Mouse (Mus musculus) embryonic facial prominence, embryonic 10.5 days (tissue): ENCODE data around the gene B9d2. TPM values are rescaled to one million over a fixed set of nuclear protein-coding genes. Genes with fewer than 3 reads are reported as not detected.

Experiments
- DNase-seq: peaks from one replicate; pipeline ENCODE4 v3.0.0-alpha.2; 2017; ENCODE audit warnings: low spot score
- H3K27ac ChIP-seq: fragments of 300-500 bp; sonication (generic); replicated peaks from 2 replicates; pipeline ENCODE4 v1.5.1; 2016; ENCODE audit warnings: mild to moderate bottlenecking
- H3K27me3 ChIP-seq: fragments of 300-500 bp; sonication (generic); replicated peaks from 2 replicates; pipeline ENCODE4 v1.6.1; 2016; ENCODE audit warnings: low read depth, mild to moderate bottlenecking; ENCODE audit not compliant: poor library complexity, severe bottlenecking
- H3K36me3 ChIP-seq: fragments of 300-500 bp; sonication (generic); replicated peaks from 2 replicates; pipeline ENCODE4 v1.6.1; 2016; ENCODE audit warnings: mild to moderate bottlenecking, moderate library complexity
- H3K4me1 ChIP-seq: fragments of 300-500 bp; sonication (generic); 2 replicates; pipeline ENCODE4 v1.6.1; 2016
- H3K4me3 ChIP-seq: fragments of 300-500 bp; sonication (generic); 2 replicates; pipeline ENCODE4 v1.5.1; 2016; ENCODE audit warnings: mild to moderate bottlenecking, moderate library complexity
- H3K9me3 ChIP-seq: fragments of 300-500 bp; sonication (generic); 2 replicates; pipeline ENCODE4 v1.6.1; 2016; ENCODE audit warnings: mild to moderate bottlenecking
- WGBS: fragments of 180-500 bp; shearing (Covaris S2); methylation state at CpG from one replicate; pipeline ENCODE4 v1.1.7; 2016; 5-methylcytosine and 5-hydroxymethylcytosine counted together
- polyA plus RNA-seq: library from polyadenylated mRNA; unstranded; fragments of >200 nt; fragmentation: Nextera tagmentation; extraction: Ambion mirVana; gene quantifications from 2 replicates; pipeline ENCODE4 v1.2.1, GENCODE M21; 2016

The B9d2 gene
- polyA plus RNA-seq, 1 experiment from 2014 or later, result 34.1 TPM

DNA sequence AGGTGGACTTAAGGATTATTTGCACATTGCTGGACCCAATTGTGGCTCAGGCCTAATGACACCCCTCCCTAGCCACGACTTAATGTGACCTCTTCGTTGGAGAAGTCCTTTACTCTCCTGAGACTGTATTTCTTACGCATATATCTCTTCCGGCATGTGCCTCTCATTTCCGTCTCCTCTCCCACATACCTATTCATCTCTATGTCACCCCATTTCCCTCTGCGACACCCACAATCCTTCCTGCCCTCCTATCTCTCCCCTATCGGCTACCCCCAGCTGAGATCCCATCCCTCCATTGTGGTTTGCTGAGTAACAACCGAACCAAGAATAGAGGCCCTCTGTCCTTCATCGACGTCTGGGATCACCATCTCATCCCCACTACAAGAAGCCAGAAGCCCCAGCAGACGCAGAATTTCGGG, 9.0 kb downstream of the B9d2 start:
- WGBS, result 12% methylated on average over 12 of the region's 12 CpGs
- no peak for DNase-seq
- no peaks in the 10 kb centered on the region for H3K9me3 ChIP-seq
- H3K27me3 ChIP-seq, result peaks cover 75% of the 10 kb centered on the region
- 0 out of 2 replicates have a peak, but pooled peaks cover 3% of the 10 kb centered on the region for H3K36me3 ChIP-seq
- H3K4me3 ChIP-seq, result peak overlapping the region; percentile 67
- peaks cover 52% of the 10 kb centered on the region for H3K4me1 ChIP-seq
- H3K27ac ChIP-seq, result no peak overlapping the region

DNA sequence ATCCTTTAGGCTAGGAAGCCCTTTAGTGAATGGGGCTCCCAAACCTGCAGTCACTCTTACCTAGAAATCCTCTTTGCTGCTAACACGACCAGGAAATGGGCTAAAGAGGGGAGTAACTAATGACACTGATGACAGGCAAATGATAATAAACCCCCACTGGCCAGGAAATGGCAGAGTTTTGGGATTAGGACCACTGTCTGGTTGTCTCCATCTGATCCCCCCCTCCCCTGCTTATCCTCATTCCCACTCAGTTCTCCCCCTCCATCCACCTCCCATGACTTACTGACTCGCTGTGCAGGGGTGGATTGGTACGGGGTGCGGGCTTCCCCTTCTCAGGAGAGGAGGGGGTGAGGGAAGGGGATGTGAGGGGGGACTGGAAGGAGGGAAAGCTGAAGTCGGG, 9.5 kb downstream of the B9d2 start:
- Histone ChIP-seq H3K27ac (no peak overlapping the region), H3K4me3 (peak overlapping the region; percentile 67), H3K4me1 (peaks cover 52% of the 10 kb centered on the region), H3K36me3 (0 out of 2 replicates have a peak, but pooled peaks cover 3% of the 10 kb centered on the region), H3K27me3 (peaks cover 71% of the 10 kb centered on the region), H3K9me3 (no peaks in the 10 kb centered on the region)
- no peak for DNase-seq
- 33% methylated on average over 5 of the region's 5 CpGs for WGBS

DNA sequence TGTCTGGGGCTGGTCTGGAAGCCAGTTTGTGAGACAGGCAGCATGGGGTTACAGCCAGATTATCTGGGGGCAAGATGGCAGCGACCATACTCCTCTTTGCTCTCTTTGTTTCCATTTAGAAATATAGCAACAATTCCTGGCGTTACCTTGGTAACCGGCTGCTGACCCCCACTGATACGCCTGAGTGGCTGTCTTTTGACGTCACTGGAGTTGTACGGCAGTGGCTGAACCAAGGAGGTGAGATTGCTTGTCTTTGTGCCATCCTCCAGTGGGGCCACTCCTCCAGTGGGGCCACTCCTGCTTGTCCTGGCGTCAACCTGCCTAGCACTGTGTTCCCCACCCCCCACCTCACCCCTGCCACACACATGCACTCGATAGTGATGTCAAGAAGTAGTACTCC, 13.5 kb downstream of the B9d2 start:
- Histone ChIP-seq H3K27me3 (peaks cover 34% of the 10 kb centered on the region), H3K9me3 (no peaks in the 10 kb centered on the region), H3K4me1 (peaks cover 14% of the 10 kb centered on the region), H3K36me3 (no peaks in the 10 kb centered on the region), H3K27ac (no peak overlapping the region), H3K4me3 (no peak overlapping the region)
- no peak for DNase-seq
- WGBS, result 64% methylated on average over 8 of the region's 8 CpGs

DNA sequence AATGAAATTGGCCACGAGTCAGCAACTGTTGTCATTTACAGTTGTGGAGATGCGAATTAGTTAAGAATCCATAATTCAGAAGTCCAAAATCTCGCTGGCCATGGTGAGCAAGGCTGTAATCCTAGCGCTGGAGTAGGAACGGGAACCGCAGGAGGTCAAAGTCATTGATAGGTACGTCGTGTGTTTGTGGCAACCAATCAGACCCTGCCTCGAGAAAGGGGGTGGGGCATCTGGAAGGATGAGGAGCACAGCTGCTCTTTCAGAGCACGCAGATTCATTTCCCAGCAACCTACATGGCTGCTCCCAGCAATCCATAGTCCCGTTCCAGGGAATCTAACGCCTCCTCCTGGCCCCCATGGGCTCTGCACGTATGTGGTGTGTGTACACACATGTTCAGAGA, 19.3 kb downstream of the B9d2 start:
- no peak overlapping the region for H3K27ac ChIP-seq
- no peaks in the 10 kb centered on the region for H3K36me3 ChIP-seq
- peaks cover 21% of the 10 kb centered on the region for H3K9me3 ChIP-seq
- peaks cover 21% of the 10 kb centered on the region for H3K27me3 ChIP-seq
- WGBS, result 52% methylated on average over 13 of the region's 13 CpGs
- H3K4me3 ChIP-seq, result no peak overlapping the region
- H3K4me1 ChIP-seq, result peaks cover 16% of the 10 kb centered on the region
- DNase-seq, result no peak

DNA sequence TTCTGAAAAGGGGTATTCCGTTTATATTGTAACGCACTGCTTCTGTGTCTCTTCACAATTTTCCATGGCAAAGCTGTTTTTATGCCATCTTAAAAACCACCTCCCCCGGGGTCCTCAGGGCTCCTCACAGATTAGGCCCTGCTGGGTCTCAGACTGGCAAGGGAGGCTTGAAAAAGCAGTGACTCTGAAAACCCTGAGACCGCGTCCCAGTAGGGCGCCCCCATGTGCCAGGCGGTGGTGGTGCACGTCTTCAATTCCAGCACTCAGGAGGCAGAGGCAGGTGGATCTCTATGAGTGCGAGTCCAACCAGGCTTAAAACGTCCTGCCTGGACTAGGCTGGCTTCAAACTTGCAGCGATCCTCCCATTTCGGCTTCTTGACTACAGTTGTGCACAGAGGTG, 20.2 kb downstream of the B9d2 start:
- no peak overlapping the region for H3K27ac ChIP-seq
- H3K4me3 ChIP-seq, result no peak overlapping the region
- peaks cover 29% of the 10 kb centered on the region for H3K27me3 ChIP-seq
- no peaks in the 10 kb centered on the region for H3K36me3 ChIP-seq
- H3K9me3 ChIP-seq, result peaks cover 21% of the 10 kb centered on the region
- 73% methylated on average over 12 of the region's 12 CpGs for WGBS
- peaks cover 21% of the 10 kb centered on the region for H3K4me1 ChIP-seq
- DNase-seq, result no peak

DNA sequence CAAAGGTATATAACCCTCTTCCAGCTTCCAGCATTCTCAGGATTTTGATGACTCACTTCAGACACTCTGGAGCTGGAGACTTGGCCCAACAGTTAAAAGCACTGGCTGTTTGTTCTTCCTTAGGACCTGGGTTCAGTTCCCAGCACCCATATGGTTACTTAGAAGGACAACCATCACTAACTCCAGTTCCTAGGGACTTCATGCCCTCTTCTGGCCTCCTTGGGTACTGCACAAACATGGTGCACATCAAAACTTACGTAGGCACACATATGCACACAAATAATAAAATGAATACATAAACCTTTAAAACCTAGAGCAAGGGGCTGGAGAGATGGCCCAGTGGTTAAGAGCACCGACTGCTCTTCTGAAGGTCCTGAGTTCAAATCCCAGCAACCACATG, 21.8 kb downstream of the B9d2 start:
- WGBS, result 90% methylated on average over 2 of the region's 2 CpGs
- H3K27me3 ChIP-seq, result peaks cover 30% of the 10 kb centered on the region
- no peak for DNase-seq
- H3K9me3 ChIP-seq, result peaks cover 21% of the 10 kb centered on the region
- peaks cover 34% of the 10 kb centered on the region for H3K4me1 ChIP-seq
- H3K4me3 ChIP-seq, result no peak overlapping the region
- no peaks in the 10 kb centered on the region for H3K36me3 ChIP-seq
- H3K27ac ChIP-seq, result no peak overlapping the region

DNA sequence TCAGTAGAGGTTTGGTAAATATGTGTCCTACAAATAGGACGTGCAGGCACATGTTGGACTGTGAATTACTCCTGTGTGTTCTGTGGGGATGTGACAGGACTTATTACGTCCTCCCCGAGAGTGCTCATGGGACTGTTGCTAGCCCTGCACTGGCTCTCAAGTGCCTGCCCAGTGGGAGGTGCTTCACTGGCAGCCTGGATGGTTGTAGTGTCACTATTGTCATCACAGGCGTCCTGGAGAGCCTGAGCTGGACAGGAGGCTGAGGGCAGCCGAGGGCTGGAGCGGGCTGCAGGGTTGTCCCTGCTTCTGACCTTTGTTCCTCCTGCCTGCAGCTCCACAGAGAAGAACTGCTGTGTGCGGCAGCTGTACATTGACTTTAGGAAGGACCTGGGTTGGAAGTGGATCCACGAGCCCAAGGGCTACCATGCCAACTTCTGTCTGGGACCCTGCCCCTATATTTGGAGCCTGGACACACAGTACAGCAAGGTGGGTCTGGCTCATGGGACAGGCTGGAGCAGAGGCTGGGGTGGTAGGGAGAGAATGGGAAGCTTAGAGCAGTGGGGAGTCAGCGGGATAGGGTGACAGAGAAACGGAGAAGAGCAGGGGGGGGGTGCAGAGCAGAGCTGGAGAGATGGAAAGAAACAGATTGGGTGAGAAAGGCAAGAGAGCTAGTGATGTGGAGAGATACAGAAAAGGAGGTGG, 23.4 kb downstream of the B9d2 start:
- peak overlapping the region; percentile 57 for H3K4me3 ChIP-seq
- no peak for DNase-seq
- WGBS, result 20% methylated on average over 10 of the region's 10 CpGs

DNA sequence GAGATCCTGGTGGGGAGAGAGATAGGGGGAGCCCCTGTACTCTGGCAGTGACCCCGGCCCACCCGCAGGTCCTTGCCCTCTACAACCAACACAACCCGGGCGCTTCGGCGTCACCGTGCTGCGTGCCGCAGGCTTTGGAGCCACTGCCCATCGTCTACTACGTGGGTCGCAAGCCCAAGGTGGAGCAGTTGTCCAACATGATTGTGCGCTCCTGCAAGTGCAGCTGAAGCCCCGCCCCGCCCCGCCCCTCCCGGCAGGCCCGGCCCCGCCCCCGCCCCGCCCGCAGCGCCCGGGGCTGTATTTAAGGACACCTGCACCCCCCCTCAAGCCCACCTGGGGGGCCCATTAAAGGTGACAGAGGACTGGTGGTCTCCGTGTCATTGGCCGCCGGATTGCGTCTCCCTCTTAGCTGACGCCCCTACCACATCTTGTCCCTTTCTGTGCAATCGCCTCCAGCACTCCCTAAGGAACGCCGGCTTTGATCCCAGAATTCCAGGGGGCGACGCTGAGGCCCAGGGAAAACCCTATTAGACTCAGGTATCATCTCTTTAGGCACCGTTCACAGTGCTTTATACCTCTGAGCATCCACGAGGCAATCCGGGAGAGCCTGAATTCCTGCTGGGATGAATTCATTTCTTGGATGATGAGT, 24.3 kb downstream of the B9d2 start:
- H3K4me3 ChIP-seq, result peak overlapping the region; percentile 57
- peaks cover 51% of the 10 kb centered on the region for H3K4me1 ChIP-seq
- peak overlapping the region; percentile 48; the same call in 1 of the 2 replicates for H3K27ac ChIP-seq
- peaks cover 21% of the 10 kb centered on the region for H3K9me3 ChIP-seq
- WGBS, result 3% methylated on average over 37 of the region's 37 CpGs
- DNase-seq, result peak; percentile 60
- H3K27me3 ChIP-seq, result peaks cover 30% of the 10 kb centered on the region
- no peaks in the 10 kb centered on the region for H3K36me3 ChIP-seq

More for the DNA sequence above, 23.4 kb downstream of the B9d2 start:
- Histone ChIP-seq H3K9me3 (peaks cover 21% of the 10 kb centered on the region), H3K27me3 (peaks cover 30% of the 10 kb centered on the region), H3K4me1 (peaks cover 47% of the 10 kb centered on the region), H3K36me3 (no peaks in the 10 kb centered on the region), H3K27ac (no peak overlapping the region)

DNA sequence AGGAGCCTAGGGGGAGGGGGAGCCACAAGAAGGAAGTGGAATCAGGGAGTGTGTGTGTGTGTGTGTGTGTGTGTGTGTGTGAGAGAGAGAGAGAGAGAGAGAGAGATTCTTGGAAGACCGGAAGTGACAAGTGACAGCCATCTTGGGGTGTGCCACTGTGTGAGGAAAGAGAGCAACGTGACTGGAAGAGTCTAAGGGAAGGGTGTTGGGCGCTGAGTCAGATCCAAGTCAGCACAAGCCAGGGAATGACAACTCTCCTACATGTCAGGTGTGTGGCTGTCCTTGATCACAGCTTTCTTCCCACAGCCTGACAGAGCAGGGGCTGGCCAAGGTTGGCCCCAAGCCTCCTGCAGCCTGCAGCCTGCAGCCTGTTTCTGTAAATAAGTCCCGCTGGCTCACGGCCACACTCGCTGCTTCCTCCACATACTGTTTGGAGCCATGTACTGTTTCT, 25.2 kb downstream of the B9d2 start:
- Histone ChIP-seq H3K27me3 (peaks cover 30% of the 10 kb centered on the region), H3K27ac (no peak overlapping the region; the same call in 1 of the 2 replicates), H3K9me3 (peaks cover 16% of the 10 kb centered on the region), H3K36me3 (no peaks in the 10 kb centered on the region), H3K4me3 (no peak overlapping the region), H3K4me1 (peaks cover 61% of the 10 kb centered on the region)
- no peak for DNase-seq
- WGBS, result 63% methylated on average over 6 of the region's 6 CpGs

DNA sequence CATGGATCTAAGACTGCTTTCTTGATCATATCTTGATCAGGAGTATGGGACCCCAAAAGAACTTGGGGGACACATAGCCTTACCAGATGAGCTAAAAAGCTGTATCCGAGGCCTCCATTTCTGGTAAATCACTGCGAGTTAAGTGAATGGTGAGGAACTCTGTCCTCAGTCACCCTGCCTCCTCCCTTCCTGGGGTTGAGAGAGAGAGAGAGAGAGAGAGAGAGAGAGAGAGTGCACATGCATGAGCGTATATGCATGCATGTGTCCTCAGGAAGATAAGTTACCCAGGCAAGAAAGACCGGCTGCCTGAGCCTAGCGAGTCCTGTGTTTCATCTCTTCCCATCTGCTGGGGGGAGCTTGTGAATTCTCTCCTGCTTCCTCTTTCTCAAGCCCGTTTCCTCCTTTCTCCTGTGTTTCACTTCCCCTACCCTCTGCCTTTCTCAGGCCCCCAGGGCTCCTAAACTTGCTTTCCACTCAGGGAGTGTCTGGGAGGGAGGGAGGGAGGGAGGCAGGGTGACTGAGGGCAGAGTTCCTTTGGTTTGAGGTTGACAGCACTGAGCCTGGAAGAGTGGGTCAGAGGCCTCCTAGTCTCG, 26.1 kb downstream of the B9d2 start:
- Histone ChIP-seq H3K27me3 (peaks cover 30% of the 10 kb centered on the region), H3K36me3 (0 out of 2 replicates have a peak, but pooled peaks cover 1% of the 10 kb centered on the region), H3K4me1 (peaks cover 69% of the 10 kb centered on the region), H3K27ac (no peak overlapping the region), H3K4me3 (no peak overlapping the region), H3K9me3 (peaks cover 7% of the 10 kb centered on the region)
- WGBS, result 52% methylated on average over 7 of the region's 7 CpGs
- no peak for DNase-seq

DNA sequence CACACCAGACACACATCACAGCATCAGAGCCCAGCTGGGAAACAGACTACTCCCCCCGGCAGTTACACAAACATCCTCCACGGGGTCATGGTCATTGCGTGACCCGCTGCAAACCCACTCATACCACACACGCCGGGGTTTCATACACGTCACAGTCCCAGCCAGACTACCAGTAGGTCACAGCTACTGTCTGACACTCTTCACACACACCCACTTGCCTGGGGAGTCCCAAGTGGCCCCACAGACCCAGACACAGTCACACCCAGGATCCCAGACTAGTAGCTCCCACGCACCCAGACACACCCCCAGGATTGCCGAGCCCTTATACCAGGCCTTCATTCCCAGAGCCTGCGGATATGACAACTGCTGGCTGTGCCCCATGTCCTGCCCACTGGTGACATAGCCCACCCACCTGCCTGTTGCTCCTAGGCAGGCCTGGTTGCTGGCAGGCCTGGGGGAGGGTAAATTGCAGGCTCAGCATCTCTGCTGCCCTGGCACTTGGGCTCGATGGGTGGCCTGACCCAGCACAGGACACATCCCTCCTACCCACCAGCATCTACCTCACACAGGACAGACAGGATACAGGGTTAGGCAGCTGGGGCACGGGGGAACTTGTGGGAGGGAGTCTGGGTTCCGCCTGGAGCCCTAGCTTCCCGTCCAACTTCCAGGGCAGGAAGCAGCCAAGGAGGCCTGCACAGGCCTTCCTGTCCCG, 27.2 kb downstream of the B9d2 start:
- Histone ChIP-seq H3K27ac (peak overlapping the region; percentile 72), H3K4me1 (peaks cover 80% of the 10 kb centered on the region), H3K27me3 (peaks cover 30% of the 10 kb centered on the region), H3K36me3 (peaks cover 9% of the 10 kb centered on the region), H3K9me3 (no peaks in the 10 kb centered on the region), H3K4me3 (0 out of 2 replicates have a peak overlapping the region, but pooled peaks have one; percentile 8)
- WGBS, result 51% methylated on average over 15 of the region's 15 CpGs
- DNase-seq, result no peak

DNA sequence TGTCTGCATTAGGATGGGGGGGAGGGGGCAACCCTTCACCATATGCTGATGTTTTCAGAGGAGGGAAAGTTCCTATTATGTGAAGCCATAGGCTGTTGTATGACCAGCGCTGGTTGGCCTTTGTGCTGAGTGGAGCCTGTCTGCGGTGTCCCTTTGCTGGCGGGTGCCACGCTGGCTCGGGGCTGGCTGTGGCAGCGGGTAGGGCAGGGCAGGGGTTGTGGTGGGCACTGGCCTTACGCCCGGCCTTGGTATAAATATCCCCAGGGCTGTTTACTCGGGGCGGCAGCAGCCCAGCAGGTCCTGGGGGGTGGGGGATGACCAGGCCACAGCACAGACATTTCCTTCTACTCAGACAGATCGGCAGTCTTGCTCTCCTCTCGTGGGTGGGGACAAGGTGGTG, 29.4 kb downstream of the B9d2 start:
- DNase-seq, result no peak
- Histone ChIP-seq H3K9me3 (no peaks in the 10 kb centered on the region), H3K36me3 (peaks cover 32% of the 10 kb centered on the region), H3K27ac (peak overlapping the region; percentile 81), H3K4me1 (peaks cover 65% of the 10 kb centered on the region), H3K27me3 (peaks cover 11% of the 10 kb centered on the region), H3K4me3 (peak overlapping the region; percentile 36)
- 10% methylated on average over 12 of the region's 12 CpGs for WGBS
